Mouse (Mus musculus) CD4-positive, CD25-positive, alpha-beta regulatory T cell, adult 2 months (primary cell): Measurements from ENCODE around the gene Ppp1r9a.

Experiments
- DNase-seq: peaks from one replicate; pipeline ENCODE4 v3.0.0-alpha.2; 2012; ENCODE audit warnings: low read depth, low spot score

Gene Ppp1r9a

GRCm38 (mm10) chr6:4956651-4957050 is 53.9 kb downstream of the Ppp1r9a start:
- DNase-seq, result no peak

- no peak for DNase-seq
These were observed 59.5 kb downstream of the Ppp1r9a start for GRCm38 (mm10) chr6:4962197-4962596.

GRCm38 (mm10) chr6:4963049-4963448 is 60.3 kb downstream of the Ppp1r9a start:
- no peak for DNase-seq

GRCm38 (mm10) chr6:4967236-4967635 is 64.5 kb downstream of the Ppp1r9a start:
- no peak for DNase-seq

- DNase-seq, result no peak
These were observed 68.5 kb downstream of the Ppp1r9a start for GRCm38 (mm10) chr6:4971229-4971628.

GRCm38 (mm10) chr6:4972808-4973207 is 70.1 kb downstream of the Ppp1r9a start:
- no peak for DNase-seq

- no peak for DNase-seq
These were observed 70.6 kb downstream of the Ppp1r9a start for GRCm38 (mm10) chr6:4973337-4973736.

GRCm38 (mm10) chr6:4977515-4977914 is 74.8 kb downstream of the Ppp1r9a start:
- DNase-seq, result no peak

GRCm38 (mm10) chr6:4978249-4978648 is 75.5 kb downstream of the Ppp1r9a start:
- DNase-seq, result no peak

GRCm38 (mm10) chr6:4978897-4979296 is 76.2 kb downstream of the Ppp1r9a start:
- no peak for DNase-seq

GRCm38 (mm10) chr6:4980113-4980512 is 77.4 kb downstream of the Ppp1r9a start:
- no peak for DNase-seq

GRCm38 (mm10) chr6:4982686-4983162 is 80.0 kb downstream of the Ppp1r9a start:
- DNase-seq, result no peak

- no peak for DNase-seq
These were observed 83.0 kb downstream of the Ppp1r9a start for GRCm38 (mm10) chr6:4985668-4986067.

GRCm38 (mm10) chr6:4987084-4987483 is 84.4 kb downstream of the Ppp1r9a start:
- DNase-seq, result no peak

GRCm38 (mm10) chr6:4988688-4989087 is 86.0 kb downstream of the Ppp1r9a start:
- DNase-seq, result no peak

GRCm38 (mm10) chr6:4992308-4992707 is 89.6 kb downstream of the Ppp1r9a start:
- no peak for DNase-seq

GRCm38 (mm10) chr6:4993600-4994160 is 91.0 kb downstream of the Ppp1r9a start:
- DNase-seq, result no peak

GRCm38 (mm10) chr6:4994161-4994919 is 91.6 kb downstream of the Ppp1r9a start:
- DNase-seq, result no peak

- DNase-seq, result no peak
These were observed 94.9 kb downstream of the Ppp1r9a start for GRCm38 (mm10) chr6:4997599-4997998.

- no peak for DNase-seq
These were observed 96.2 kb downstream of the Ppp1r9a start for GRCm38 (mm10) chr6:4998929-4999328.

GRCm38 (mm10) chr6:5000788-5001187 is 98.1 kb downstream of the Ppp1r9a start:
- no peak for DNase-seq

GRCm38 (mm10) chr6:5005491-5006275 is 103.0 kb downstream of the Ppp1r9a start:
- DNase-seq, result no peak
